Mouse (Mus musculus) induced T-regulatory cell, adult 2 months (primary cell): ENCODE results near the gene Slc22a14.
A peak's percentile ranks its signal among the peaks of the same experiment; 100 is the strongest.
"Not testable (repeated sequence)": the region's sequence is repeated elsewhere in the genome, so short reads cannot be mapped to it uniquely, and the experiment has no call there.

ENCODE experiments used
- DNase-seq: peaks from one replicate; pipeline ENCODE4 v3.0.0-alpha.2; 2012; ENCODE audit warnings: low read depth

Slc22a14 gene

GRCm38 (mm10) chr9:119322289-119323259, 42.8 kb downstream of the Slc22a14 start, which contains the start of gene Oxsr1:
Oxsr1 (minus strand) TSS chr9:119322427.
- DNase-seq = peak; percentile 100

GRCm38 (mm10) chr9:119321392-119322229, 43.7 kb downstream of the Slc22a14 start:
- DNase-seq = peak; percentile 47

DNA sequence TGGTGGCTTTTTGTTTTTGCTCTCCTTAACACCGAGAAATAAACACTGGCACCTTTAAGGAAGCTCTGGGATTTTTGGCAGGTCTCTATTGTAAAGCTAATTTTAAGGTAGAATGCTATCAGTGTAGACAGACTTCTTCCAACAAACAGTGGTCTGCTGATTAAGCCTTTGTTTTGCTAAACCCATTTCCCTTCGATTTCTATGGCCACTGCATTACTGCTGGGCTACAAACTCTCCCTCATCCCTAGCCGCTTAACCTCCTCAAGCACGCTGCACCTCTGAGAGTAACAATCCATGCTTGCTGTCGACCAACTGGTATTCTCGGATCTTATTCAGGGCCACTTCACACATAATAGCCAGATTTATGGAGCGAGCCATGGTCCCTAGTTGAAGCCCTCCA, 44.4 kb downstream of the Slc22a14 start:
- no peak for DNase-seq

DNA sequence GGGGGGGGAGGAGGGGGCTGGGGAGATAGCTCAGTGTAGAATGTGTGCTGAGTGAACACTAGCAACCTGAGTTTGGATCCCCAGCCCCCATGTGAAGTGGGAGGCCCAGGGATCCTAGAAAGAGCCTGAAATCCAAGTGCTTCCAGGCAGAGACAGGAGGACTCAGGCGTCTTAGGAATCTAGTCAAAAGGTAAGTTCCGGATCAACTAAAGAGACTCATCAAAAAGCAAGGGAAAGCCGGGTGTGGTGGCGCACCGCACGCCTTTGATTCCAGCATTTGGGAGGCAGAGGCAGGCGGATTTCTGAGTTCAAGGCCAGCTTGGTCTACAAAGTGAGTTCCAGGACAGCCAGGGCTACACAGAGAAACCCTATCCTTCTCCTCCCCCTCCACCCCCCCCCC, 44.9 kb downstream of the Slc22a14 start:
- no peak for DNase-seq

DNA sequence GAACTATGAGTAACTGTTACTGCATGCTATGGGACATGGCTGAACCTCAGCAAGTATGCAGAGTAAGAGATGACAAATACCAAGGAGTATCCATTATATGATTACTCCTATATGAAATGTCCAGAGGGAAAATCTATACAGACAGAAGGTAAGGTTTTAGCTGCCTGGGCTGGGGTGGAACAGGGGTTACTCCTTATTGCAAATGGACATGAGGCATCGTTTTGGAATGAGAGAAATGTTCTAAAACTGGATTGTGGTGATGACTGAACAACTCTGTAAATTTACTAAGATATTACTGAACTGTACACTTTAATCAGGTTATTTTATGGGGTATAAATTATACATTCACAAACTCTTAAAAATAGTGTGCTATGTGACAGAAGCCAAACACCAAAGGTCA, 46.5 kb downstream of the Slc22a14 start:
- DNase-seq = no peak

DNA sequence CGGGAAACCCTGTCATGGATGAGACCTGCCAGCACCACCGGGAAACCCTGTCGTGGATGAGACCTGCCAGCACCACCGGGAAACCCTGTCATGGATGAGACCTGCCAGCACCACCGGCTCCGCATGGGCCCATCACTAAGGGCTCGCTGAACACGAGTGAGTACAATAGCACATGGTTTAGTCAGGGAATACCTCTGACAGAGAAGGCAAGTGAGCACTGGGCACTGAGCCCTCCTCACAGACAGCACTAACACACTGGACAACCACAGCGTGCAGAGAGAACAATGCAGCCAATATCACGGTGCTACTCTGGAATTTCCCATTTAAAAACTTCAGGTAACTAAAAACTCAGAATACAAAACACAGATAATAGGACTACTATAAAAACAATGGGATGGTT, 52.3 kb downstream of the Slc22a14 start:
- DNase-seq = no peak

- DNase-seq = no peak
Measured at GRCm38 (mm10) chr9:119309067-119309466, 56.3 kb downstream of the Slc22a14 start.

GRCm38 (mm10) chr9:119305863-119306262, 59.5 kb downstream of the Slc22a14 start:
- DNase-seq = no peak

DNA sequence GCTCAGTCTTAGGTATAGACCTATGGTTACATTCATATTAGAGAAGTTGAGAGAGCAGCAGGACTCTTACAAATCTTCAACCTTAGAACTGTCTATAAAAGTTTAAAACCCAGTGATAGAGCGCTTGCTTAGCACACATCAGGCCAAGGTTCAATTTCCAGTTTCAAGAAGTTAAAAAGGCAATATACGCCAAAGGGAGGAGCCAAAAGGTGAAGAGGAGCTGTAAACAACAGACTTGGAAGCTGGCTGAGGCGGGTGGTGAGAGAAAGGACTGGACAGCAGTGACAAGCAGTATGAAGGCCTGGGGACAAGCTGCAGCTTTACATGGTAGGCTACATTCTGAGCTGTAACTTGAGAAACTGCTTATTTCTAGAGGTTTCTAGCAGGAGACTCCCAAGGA, 66.8 kb downstream of the Slc22a14 start:
- DNase-seq = no peak

- no peak for DNase-seq
Measured at GRCm38 (mm10) chr9:119297696-119298095, 67.7 kb downstream of the Slc22a14 start.

GRCm38 (mm10) chr9:119290791-119291190, 74.6 kb downstream of the Slc22a14 start:
- no peak for DNase-seq

DNA sequence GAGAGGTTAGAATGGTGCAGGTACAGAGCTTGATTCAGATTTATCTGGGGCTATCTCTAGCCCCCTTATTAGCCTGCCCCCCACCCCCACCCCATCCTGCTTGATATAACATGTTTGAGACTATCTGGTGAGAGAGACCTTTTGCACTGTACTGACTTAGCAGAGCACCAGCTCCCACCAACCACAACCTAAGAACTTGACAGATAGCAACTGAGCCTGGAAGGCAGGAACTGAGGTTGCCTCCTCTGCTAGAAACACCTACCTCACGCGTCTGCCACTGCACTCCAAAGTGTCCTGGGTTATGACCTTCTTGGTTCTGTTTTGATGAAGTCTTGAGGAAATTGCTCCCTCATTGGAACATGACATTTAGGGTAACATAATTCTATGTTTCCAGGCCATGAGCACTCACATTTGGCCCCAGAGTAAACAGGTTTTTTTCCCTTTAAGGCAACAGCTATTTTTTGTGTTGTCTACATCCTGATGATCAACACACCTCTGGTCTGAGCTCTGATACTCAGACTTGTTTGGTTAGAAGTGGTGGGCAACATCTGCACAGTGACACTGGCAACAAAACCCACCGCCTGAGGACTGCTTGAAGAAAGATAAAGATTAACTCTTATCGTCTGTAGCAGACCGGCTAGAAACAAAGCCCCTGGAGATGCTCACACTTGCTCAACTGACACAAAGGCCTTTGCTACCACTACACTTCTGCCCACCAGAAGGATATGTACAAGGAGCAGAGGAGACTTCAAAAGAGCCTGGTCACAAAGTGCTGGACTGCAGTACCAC, 84.3 kb downstream of the Slc22a14 start:
- no peak for DNase-seq

DNA sequence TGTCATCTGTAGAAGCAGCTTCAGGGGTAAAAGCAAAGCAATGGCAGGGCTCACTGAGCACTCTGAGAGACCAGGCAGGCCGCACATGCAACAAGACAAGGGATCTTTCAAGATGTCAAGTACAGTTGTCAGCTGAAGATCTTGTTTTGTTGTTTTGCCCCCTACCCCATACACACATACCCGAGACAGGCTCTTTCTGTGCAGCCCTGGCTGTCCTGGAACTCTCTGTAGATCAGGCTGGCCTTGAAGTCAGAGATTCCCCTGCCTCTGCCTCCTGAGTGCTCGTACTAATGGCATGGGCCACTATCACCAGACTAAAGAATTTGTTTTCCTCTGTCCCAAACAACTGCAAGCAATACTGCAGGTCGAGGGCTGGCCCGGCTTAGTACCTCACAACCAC, 87.3 kb downstream of the Slc22a14 start:
- DNase-seq = no peak

DNA sequence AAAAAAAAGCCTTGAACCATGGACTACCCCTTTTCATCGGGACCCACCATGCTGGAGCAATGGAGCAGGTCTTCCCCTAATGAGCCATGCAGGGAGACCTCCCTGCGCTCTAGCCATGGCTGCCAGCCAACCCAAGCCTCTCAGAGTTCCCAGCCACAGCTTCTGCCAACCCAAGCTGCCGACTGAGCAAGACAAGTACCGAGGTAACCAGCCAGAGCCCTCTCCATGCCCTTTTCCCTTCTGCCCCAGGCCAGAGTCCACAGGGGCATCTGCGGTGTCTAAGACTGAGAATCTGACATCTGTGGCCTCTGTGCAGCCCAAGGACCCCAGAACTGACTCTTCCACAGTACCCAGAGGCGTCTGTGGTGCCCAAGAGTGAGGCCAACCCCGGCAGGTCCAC, 89.0 kb downstream of the Slc22a14 start:
- no peak for DNase-seq

DNA sequence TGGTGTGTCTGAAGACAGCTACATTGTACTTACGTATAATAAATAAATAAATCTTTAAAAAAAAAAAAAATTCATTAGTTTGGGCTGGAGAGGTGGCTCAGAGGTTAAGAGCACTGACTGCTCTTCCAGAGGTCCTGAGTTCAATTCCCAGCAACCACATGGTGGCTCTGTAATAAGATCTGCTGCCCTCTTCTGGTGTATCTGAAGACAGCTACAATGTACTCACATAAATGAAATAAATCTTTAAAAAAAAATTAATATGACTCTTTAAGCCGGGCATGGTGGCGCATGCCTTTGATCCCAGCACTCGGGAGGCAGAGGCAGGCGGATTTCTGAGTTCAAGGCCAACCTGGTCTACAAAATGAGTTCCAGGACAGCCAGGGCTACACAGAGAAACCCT, 90.5 kb downstream of the Slc22a14 start:
- DNase-seq = not testable (repeated sequence)

- no peak for DNase-seq
Measured at GRCm38 (mm10) chr9:119271496-119271895, 93.9 kb downstream of the Slc22a14 start.

- DNase-seq = peak; percentile 55
Measured at GRCm38 (mm10) chr9:119268588-119269145, 96.7 kb downstream of the Slc22a14 start.

- DNase-seq = peak; percentile 47
Measured at GRCm38 (mm10) chr9:119268120-119268519, 97.2 kb downstream of the Slc22a14 start.

GRCm38 (mm10) chr9:119266121-119266395, 99.3 kb downstream of the Slc22a14 start:
- DNase-seq = peak; percentile 68

DNA sequence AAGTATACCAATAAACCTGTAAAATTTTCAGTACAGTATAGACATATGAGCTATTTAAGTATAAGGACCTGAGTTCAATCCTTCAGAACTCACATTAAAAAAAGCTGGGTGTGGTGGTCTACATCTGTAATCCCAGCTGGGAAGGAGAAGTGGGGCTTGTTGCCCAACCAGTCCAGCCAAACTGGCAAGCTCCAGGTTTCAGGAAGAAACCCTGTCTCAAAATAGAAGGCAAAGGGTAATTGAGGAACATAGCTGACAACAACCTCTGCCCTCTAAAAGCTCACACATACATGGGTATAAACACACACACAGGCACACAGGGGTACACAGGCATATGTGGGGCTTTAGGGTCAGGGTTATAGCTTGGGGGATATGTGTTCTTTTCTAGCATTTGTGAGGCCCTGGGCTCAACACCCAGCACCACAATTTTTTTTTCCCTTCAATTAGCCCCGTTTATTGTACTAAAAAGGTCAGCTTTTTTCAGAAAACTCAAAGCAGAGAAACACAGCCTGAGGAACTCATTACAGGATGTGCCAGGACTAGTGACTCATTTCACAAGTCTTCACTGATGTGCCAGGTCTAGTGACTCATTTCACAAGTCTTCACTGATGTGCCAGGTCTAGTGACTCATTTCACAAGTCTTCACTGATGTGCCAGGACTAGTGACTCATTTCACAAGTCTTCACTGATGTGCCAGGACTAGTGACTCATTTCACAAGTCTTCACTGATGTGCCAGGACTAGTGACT, 99.8 kb downstream of the Slc22a14 start:
- peak; percentile 76 for DNase-seq

- no peak for DNase-seq
Measured at GRCm38 (mm10) chr9:119263067-119263466, 102.3 kb downstream of the Slc22a14 start.
